Mouse (Mus musculus) neural tube, embryonic 11.5 days (tissue): Measurements from ENCODE around the gene Mapk12. TPM values are rescaled to one million over a fixed set of nuclear protein-coding genes. Genes with fewer than 3 reads are reported as not detected.

Experiments
- ATAC-seq: fragments of 200-750 bp; cut with Nextera tagmentation; 2 replicates; pipeline ENCODE4 v1.8.0; 2017; ENCODE audit warnings: moderate number of reproducible peaks, mild to moderate bottlenecking, moderate TSS enrichment, moderate library complexity; ENCODE audit not compliant: insufficient read depth, low FRiP score, low TSS enrichment
- DNase-seq: peaks from one replicate; pipeline ENCODE4 v3.0.0-alpha.2; 2015; ENCODE audit warnings: low spot score
- H3K27ac ChIP-seq: fragments of 300-500 bp; sonication (generic); 2 replicates; pipeline ENCODE4 v1.5.1; 2014; ENCODE audit warnings: low read depth, mild to moderate bottlenecking, low read length
- H3K27me3 ChIP-seq: fragments of 300-500 bp; sonication (generic); 2 replicates; pipeline ENCODE4 v1.6.1; 2014; ENCODE audit warnings: mild to moderate bottlenecking, low read length, mixed read lengths; ENCODE audit not compliant: control insufficient read depth, insufficient read depth
- H3K36me3 ChIP-seq: fragments of 300-500 bp; sonication (generic); 2 replicates; pipeline ENCODE4 v1.6.1; 2014; ENCODE audit warnings: mild to moderate bottlenecking, low read length, moderate library complexity, mixed read lengths; ENCODE audit not compliant: control insufficient read depth, insufficient read depth
- H3K4me1 ChIP-seq: fragments of 300-500 bp; sonication (generic); 2 replicates; pipeline ENCODE4 v1.6.1; 2014; ENCODE audit warnings: low read length, mixed read lengths; ENCODE audit not compliant: control insufficient read depth, insufficient read depth
- H3K4me2 ChIP-seq: fragments of 300-500 bp; sonication (generic); 2 replicates; pipeline ENCODE4 v1.6.1; 2014; ENCODE audit warnings: low read depth, mild to moderate bottlenecking, moderate library complexity
- H3K4me3 ChIP-seq: fragments of 300-500 bp; sonication (generic); 2 replicates; pipeline ENCODE4 v1.5.1; 2014; ENCODE audit warnings: low read depth, low read length
- H3K9ac ChIP-seq: fragments of 300-500 bp; sonication (generic); 2 replicates; pipeline ENCODE4 v1.6.1; 2014; ENCODE audit warnings: mild to moderate bottlenecking, low read length
- H3K9me3 ChIP-seq: fragments of 300-500 bp; sonication (generic); 2 replicates; pipeline ENCODE4 v1.6.1; 2016; ENCODE audit warnings: low read length; ENCODE audit not compliant: control insufficient read depth
- WGBS: fragments of 180-500 bp; shearing (Covaris S2); extraction: QIAGEN DNeasy Blood & Tissue Kit; methylation state at CpG from one replicate; pipeline ENCODE4 v1.1.7; 2014; 5-methylcytosine and 5-hydroxymethylcytosine counted together
- polyA plus RNA-seq: library from polyadenylated mRNA; unstranded; fragments of >200 nt; fragmentation: Nextera tagmentation; extraction: Ambion mirVana; gene quantifications from 2 replicates; pipeline ENCODE4 v1.2.1, GENCODE M21; 2014

Gene Mapk12
- polyA plus RNA-seq, 1 experiment from 2014 or later: 20.3 TPM

- H3K27me3 ChIP-seq: no peaks in the 10 kb centered on the region
- H3K36me3 ChIP-seq: no peaks in the 10 kb centered on the region
- peak overlapping the region; percentile 95 for H3K4me2 ChIP-seq
- ATAC-seq (no peak), DNase-seq (no peak)
- peak overlapping the region; percentile 92 for H3K9ac ChIP-seq
- H3K9me3 ChIP-seq: no peaks in the 10 kb centered on the region
- 5% methylated on average over 6 of the region's 6 CpGs for WGBS
- no peak overlapping the region for H3K27ac ChIP-seq
- peaks cover 50% of the 10 kb centered on the region for H3K4me1 ChIP-seq
- peak overlapping the region; percentile 76 for H3K4me3 ChIP-seq
Measured at GRCm38 (mm10) chr15:89179630-89179964, 39.1 kb upstream of the Mapk12 start.

- DNase-seq (peak; percentile 49), ATAC-seq (no peak)
- peak overlapping the region; percentile 76 for H3K4me3 ChIP-seq
- H3K9ac ChIP-seq: peak overlapping the region; percentile 92
- H3K9me3 ChIP-seq: no peaks in the 10 kb centered on the region
- H3K27ac ChIP-seq: no peak overlapping the region
- peaks cover 52% of the 10 kb centered on the region for H3K4me1 ChIP-seq
- H3K27me3 ChIP-seq: no peaks in the 10 kb centered on the region
- H3K4me2 ChIP-seq: peak overlapping the region; percentile 95
- no peaks in the 10 kb centered on the region for H3K36me3 ChIP-seq
- 4% methylated on average over 16 of the region's 16 CpGs for WGBS
Measured at GRCm38 (mm10) chr15:89178954-89179629, 38.6 kb upstream of the Mapk12 start.

- Histone ChIP-seq H3K36me3 (no peaks in the 10 kb centered on the region), H3K27me3 (no peaks in the 10 kb centered on the region), H3K9ac (peak overlapping the region; percentile 92; the same call in 1 of the 2 replicates), H3K9me3 (no peaks in the 10 kb centered on the region), H3K4me3 (peak overlapping the region; percentile 76), H3K4me2 (peak overlapping the region; percentile 95), H3K27ac (no peak overlapping the region), H3K4me1 (peaks cover 59% of the 10 kb centered on the region)
- no peak for DNase-seq
- WGBS: 72% methylated on average over 7 of the region's 7 CpGs
- no peak for ATAC-seq
Measured at GRCm38 (mm10) chr15:89178260-89178860, 37.9 kb upstream of the Mapk12 start.

- no peak for ATAC-seq
- no peak overlapping the region for H3K27ac ChIP-seq
Measured at GRCm38 (mm10) chr15:89177576-89178259, 37.2 kb upstream of the Mapk12 start.

GRCm38 (mm10) chr15:89177121-89177520 is 36.6 kb upstream of the Mapk12 start:
- ATAC-seq (no peak), DNase-seq (peak; percentile 22)
- Histone ChIP-seq H3K4me2 (peak overlapping the region; percentile 24), H3K9ac (peak overlapping the region; percentile 5; the same call in 1 of the 2 replicates), H3K36me3 (no peaks in the 10 kb centered on the region), H3K4me3 (no peak overlapping the region), H3K27ac (no peak overlapping the region), H3K4me1 (peaks cover 68% of the 10 kb centered on the region), H3K27me3 (no peaks in the 10 kb centered on the region), H3K9me3 (no peaks in the 10 kb centered on the region)
- WGBS: 13% methylated on average over 5 of the region's 5 CpGs

More at GRCm38 (mm10) chr15:89177576-89178259, 37.2 kb upstream of the Mapk12 start:
- Histone ChIP-seq H3K27me3 (no peaks in the 10 kb centered on the region), H3K9me3 (no peaks in the 10 kb centered on the region), H3K4me3 (no peak overlapping the region), H3K4me1 (peaks cover 66% of the 10 kb centered on the region), H3K36me3 (no peaks in the 10 kb centered on the region), H3K4me2 (peak overlapping the region; percentile 95), H3K9ac (no peak overlapping the region)
- no peak for DNase-seq
- WGBS: 78% methylated on average over 4 of the region's 4 CpGs

GRCm38 (mm10) chr15:89175411-89176155 is 35.1 kb upstream of the Mapk12 start:
- DNase-seq: no peak
- H3K9me3 ChIP-seq: no peaks in the 10 kb centered on the region
- H3K4me2 ChIP-seq: no peak overlapping the region
- ATAC-seq: no peak
- peaks cover 66% of the 10 kb centered on the region for H3K4me1 ChIP-seq
- H3K9ac ChIP-seq: no peak overlapping the region
- no peak overlapping the region for H3K4me3 ChIP-seq
- WGBS: 85% methylated on average over 13 of the region's 13 CpGs
- H3K27ac ChIP-seq: no peak overlapping the region
- H3K36me3 ChIP-seq: no peaks in the 10 kb centered on the region
- H3K27me3 ChIP-seq: no peaks in the 10 kb centered on the region

- Histone ChIP-seq H3K4me3 (no peak overlapping the region), H3K36me3 (no peaks in the 10 kb centered on the region), H3K9ac (no peak overlapping the region), H3K9me3 (no peaks in the 10 kb centered on the region), H3K4me2 (no peak overlapping the region; the same call in 1 of the 2 replicates), H3K27me3 (no peaks in the 10 kb centered on the region), H3K4me1 (peaks cover 71% of the 10 kb centered on the region), H3K27ac (no peak overlapping the region)
- ATAC-seq (no peak), DNase-seq (no peak)
- 62% methylated on average over 11 of the region's 11 CpGs for WGBS
Measured at GRCm38 (mm10) chr15:89174889-89175339, 34.4 kb upstream of the Mapk12 start.

GRCm38 (mm10) chr15:89173906-89174214 is 33.4 kb upstream of the Mapk12 start:
- peak overlapping the region; percentile 100 for H3K4me2 ChIP-seq
- no peaks in the 10 kb centered on the region for H3K36me3 ChIP-seq
- H3K9me3 ChIP-seq: no peaks in the 10 kb centered on the region
- H3K4me3 ChIP-seq: peak overlapping the region; percentile 52
- ATAC-seq (no peak), DNase-seq (peak; percentile 64)
- under 1% methylated on average over 15 of the region's 15 CpGs for WGBS
- no peaks in the 10 kb centered on the region for H3K27me3 ChIP-seq
- H3K4me1 ChIP-seq: peaks cover 70% of the 10 kb centered on the region
- H3K9ac ChIP-seq: peak overlapping the region; percentile 69
- H3K27ac ChIP-seq: no peak overlapping the region
